Mouse (Mus musculus) skeletal muscle tissue, adult 2 months (tissue): ENCODE results near the gene Relch.
"Not testable (repeated sequence)": the region's sequence is repeated elsewhere in the genome, so short reads cannot be mapped to it uniquely, and the experiment has no call there.

Experiments used
- DNase-seq: peaks from one replicate; pipeline ENCODE4 v3.0.0-alpha.2; 2012; ENCODE audit warnings: low read depth, low spot score

Gene Relch

DNA sequence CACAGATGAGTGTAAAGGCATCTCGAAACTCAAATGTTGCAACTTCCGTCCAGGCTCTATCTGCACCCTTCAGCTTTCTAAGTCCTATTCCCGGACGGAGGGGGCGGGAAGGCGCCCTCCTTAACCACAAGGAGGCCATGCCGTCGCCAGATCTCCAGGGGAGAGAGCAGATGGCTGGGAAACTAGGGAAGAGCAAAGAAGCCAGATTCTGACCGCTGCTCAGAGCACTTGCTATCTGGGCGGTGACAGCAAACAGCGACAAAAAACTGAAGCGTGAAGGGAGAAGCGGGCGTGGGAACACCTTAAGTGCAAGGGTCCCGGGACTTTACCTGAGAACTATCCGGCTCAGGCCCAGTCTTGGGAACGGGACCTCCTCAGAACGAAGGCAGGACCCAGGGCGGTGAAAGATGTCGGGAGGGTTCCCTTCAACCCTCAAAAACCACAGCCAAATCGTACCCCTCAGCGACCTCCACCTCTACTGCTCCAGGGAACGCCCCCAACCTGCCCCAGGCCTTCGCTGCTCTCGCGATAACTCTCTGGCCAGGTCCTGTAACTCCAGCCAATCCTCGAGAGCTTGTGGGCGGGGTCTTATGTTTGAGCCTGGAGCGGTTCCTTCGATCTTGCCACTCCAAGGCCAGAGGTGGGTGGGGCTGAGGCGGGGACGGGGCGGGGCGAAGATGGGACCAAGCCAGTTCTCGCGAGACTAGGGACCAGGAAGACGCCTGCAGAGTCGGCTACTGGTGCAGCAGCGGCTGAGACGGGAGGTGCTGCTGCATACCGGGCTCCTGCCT lies at the start of gene Relch, which contains the start of gene Pign:
Relch (plus strand) TSS at position 691 of the 791 bp plus-strand sequence.
Pign (minus strand) TSS at position 507 of the 791 bp plus-strand sequence.
- peak; percentile 99 for DNase-seq

GRCm38 (mm10) chr1:105630481-105630880 lies 33.2 kb upstream of the Relch start:
- peak; percentile 6 for DNase-seq

- no peak for DNase-seq
Measured at GRCm38 (mm10) chr1:105644093-105644492, 19.6 kb upstream of the Relch start.

DNA sequence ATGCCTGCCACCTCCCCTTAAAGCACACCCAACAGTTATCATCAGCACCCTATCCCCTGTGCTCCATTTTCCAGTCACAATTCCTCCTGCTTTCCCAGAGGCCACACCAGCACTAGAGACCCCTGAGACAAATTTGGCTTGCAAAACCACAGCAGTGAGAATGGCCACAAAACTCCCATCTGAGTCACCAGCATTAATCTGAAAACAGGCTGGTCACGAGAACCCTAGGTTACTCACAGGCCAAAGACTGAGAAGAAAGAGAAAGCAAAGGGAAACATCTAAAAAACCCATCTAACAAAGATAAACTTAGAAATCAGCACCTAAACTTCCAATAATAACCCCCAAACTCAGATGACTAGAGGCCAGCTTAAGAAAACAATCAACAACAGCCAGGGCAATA lies 13.0 kb upstream of the Relch start:
- no peak for DNase-seq

DNA sequence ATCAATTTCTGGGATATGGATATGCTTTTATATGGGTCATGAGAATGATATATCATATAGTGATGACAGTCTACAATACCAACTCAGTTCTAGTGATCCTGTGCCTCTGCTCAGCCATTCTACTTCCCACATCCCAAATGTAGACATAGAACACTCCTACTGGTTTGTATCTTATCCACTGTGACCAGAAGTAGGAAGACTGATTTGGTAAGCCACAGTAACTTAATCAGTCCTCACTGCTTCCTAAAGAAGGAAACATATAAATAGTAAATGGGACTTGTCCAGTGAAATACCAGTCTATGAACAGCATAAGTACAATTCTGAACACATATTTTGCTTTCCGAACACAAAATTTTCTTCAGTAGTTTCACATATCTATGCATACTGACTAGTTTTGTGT lies 9.7 kb upstream of the Relch start:
- DNase-seq = no peak

DNA sequence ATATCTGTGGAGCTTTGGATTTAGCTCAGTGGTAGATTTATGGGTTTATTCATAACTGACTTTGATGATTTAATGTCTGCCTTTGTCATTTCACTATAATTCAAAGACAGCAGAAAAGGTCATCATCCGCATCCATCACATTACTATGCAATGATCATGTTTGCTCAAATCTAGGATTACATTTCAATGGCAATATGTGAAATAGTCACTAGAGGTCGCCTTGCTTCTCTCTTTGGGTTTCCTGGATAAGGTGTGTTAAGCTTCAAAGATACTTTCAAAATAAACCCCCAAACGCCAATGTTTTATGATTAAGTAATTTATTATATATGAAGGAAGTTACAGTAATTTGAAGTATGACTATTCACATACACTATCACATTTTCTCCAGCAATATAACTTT lies 3.6 kb upstream of the Relch start:
- no peak for DNase-seq

GRCm38 (mm10) chr1:105662820-105663170 lies 866 bp upstream of the Relch start:
- no peak for DNase-seq

GRCm38 (mm10) chr1:105663962-105664812 lies 526 bp downstream of the Relch start:
- no peak for DNase-seq

- no peak for DNase-seq
Measured at GRCm38 (mm10) chr1:105669700-105670099, 6.0 kb downstream of the Relch start.

GRCm38 (mm10) chr1:105674763-105675162 lies 11.1 kb downstream of the Relch start:
- no peak for DNase-seq

DNA sequence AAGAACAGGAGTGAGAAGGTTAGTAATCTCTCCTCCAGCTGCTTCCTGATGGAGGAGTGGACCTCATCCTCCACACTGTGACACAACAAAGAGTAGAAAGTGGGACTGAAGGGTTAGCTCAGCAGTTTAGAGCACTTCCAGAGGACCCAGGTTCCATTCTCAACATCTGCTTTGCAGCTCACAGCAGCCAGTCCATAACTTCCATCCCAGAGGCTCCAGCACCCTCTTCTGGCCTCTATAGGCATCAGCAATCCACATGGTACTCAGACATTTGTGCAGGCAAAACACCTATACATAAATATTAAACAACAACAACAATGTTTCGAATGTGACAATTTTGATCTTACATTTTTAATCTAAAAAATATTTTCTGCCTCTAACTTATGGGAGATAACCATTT lies 16.9 kb downstream of the Relch start:
- no peak for DNase-seq

GRCm38 (mm10) chr1:105685501-105685900 lies 21.8 kb downstream of the Relch start:
- DNase-seq = no peak

GRCm38 (mm10) chr1:105695581-105695980 lies 31.9 kb downstream of the Relch start:
- peak; percentile 10 for DNase-seq

GRCm38 (mm10) chr1:105700984-105701530 lies 37.4 kb downstream of the Relch start:
- no peak for DNase-seq

- DNase-seq = no peak
Measured at GRCm38 (mm10) chr1:105709415-105709814, 45.8 kb downstream of the Relch start.

DNA sequence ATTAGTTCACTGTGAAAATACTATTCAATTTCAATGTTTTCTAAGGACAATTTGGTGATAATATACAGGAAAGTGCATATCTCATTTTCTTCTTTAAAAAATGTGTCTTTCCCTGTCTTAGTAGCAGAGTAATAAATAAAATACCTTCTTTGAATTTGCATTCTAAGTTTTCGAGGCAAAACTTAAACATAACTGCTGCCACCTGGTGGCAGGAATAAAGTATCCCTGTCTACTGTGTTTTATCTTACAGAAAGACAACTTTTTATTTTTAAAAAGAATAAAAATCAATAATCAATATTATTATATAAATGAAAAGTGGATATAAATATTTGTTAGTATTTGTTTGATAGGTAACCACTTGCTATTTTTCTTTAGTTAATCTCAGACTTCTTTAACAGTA lies 47.6 kb downstream of the Relch start:
- no peak for DNase-seq

DNA sequence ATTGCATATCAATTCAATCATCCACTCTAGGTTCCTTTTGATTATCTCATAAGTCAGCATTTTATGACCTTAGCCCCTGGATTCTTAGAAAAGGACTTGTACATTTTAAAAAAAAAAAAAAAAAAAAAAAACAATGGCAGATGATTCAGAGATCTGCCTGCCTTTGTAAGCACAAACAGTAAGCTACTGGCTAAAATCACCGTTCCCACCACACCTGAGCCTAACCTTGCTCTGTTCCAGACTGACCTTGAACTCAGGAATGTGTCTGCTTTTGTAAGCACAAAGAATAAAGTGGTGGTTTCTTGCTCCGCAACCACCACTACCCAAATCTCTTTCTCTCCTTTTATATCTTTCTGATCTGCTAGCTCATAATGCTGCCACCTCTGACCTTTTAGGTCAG lies 49.2 kb downstream of the Relch start:
- DNase-seq = no peak

DNA sequence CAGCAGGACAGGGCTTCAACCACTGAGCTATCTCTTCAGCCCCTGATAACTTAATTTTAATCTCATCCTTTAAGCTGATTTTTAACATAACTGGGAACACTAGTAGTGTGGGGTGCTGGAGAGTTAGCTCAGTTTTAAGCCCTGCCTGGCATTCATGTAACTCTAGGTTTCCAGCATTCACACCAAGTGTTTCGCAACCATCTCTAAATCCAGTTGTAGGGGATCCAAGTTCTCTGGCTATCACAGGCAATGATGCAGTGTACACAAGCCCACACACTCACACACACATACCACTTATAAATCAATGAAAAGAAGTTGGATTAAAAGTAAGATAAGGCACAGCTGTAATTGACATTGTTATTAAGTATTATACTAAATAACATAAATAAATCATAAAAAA lies 54.7 kb downstream of the Relch start:
- DNase-seq = no peak

GRCm38 (mm10) chr1:105729246-105729645 lies 65.6 kb downstream of the Relch start:
- not testable (repeated sequence) for DNase-seq

- DNase-seq = no peak
Measured at GRCm38 (mm10) chr1:105735318-105735717, 71.7 kb downstream of the Relch start.

GRCm38 (mm10) chr1:105738334-105738733 lies 74.7 kb downstream of the Relch start:
- no peak for DNase-seq

- DNase-seq = no peak
Measured at GRCm38 (mm10) chr1:105739493-105739892, 75.8 kb downstream of the Relch start.
